Mouse (Mus musculus) thymus, adult 2 months (tissue): Measurements from ENCODE around the gene Rnf7. TPM values are rescaled to one million over a fixed set of nuclear protein-coding genes. Genes with fewer than 3 reads are reported as not detected.

ENCODE experiments used
- DNase-seq: peaks from one replicate; pipeline ENCODE4 v3.0.0; 2021
- H3K27ac ChIP-seq: fragments of 200-500 bp; 2 replicates; pipeline ENCODE4 v1.5.1; 2012; ENCODE audit warnings: low read length, control low read depth; ENCODE audit not compliant: control insufficient read depth, insufficient read depth
- H3K27me3 ChIP-seq: fragments of 200-500 bp; 2 replicates; pipeline ENCODE4 v1.6.1; 2012; ENCODE audit warnings: mild to moderate bottlenecking, low read length, moderate library complexity, mixed read lengths; ENCODE audit not compliant: control insufficient read depth, insufficient read depth
- H3K36me3 ChIP-seq: fragments of 200-500 bp; 2 replicates; pipeline ENCODE4 v1.6.1; 2012; ENCODE audit warnings: mild to moderate bottlenecking, low read length, moderate library complexity; ENCODE audit not compliant: control insufficient read depth, insufficient read depth
- H3K4me1 ChIP-seq: fragments of 200-500 bp; replicated peaks from 2 replicates; pipeline ENCODE4 v1.6.1; 2012; ENCODE audit warnings: low read length; ENCODE audit not compliant: control insufficient read depth, insufficient read depth
- H3K4me3 ChIP-seq: fragments of 200-500 bp; 2 replicates; pipeline ENCODE4 v1.5.1; 2012; ENCODE audit warnings: mild to moderate bottlenecking, low read length, control low read depth, moderate library complexity; ENCODE audit not compliant: control insufficient read depth, insufficient read depth
- CTCF ChIP-seq: fragments of 200-500 bp; IDR thresholded peaks from 2 replicates; pipeline ENCODE4 v1.5.1; 2012; ENCODE audit warnings: mild to moderate bottlenecking, control low read depth, low read length, moderate library complexity, borderline replicate concordance; ENCODE audit not compliant: control insufficient read depth, poor library complexity, insufficient read depth; ENCODE audit errors: extremely low read depth
- POLR2A ChIP-seq: fragments of 200-500 bp; IDR thresholded peaks from 2 replicates; pipeline ENCODE4 v1.6.1; 2012; ENCODE audit warnings: mild to moderate bottlenecking, low read length, control low read depth, moderate library complexity; ENCODE audit not compliant: control insufficient read depth, poor library complexity, insufficient read depth; ENCODE audit errors: extremely low read depth
- WGBS: fragments of 180-500 bp; shearing (Covaris S2); methylation state at CpG from one replicate; pipeline ENCODE4 v1.1.7; 2018; 5-methylcytosine and 5-hydroxymethylcytosine counted together
- polyA plus RNA-seq: library from polyadenylated mRNA; depleted of rRNA; stranded (reverse); fragments of >200 nt; gene quantifications from 2 replicates; pipeline ENCODE4 v1.2.3, GENCODE M21; 2012

Rnf7 gene
- polyA plus RNA-seq, 1 experiment, result 157 TPM

GRCm38 (mm10) chr9:96516806-96517205 lies 38.3 kb upstream of the Rnf7 start:
- Histone ChIP-seq H3K27ac (no peak overlapping the region), H3K27me3 (no peaks in the 10 kb centered on the region), H3K4me1 (peaks cover 3% of the 10 kb centered on the region), H3K36me3 (no peaks in the 10 kb centered on the region), H3K4me3 (no peak overlapping the region)
- TF ChIP-seq POLR2A (no peak), CTCF (no peak)
- DNase-seq, result no peak
- WGBS, result 83% methylated on average over 3 of the region's 3 CpGs

DNA sequence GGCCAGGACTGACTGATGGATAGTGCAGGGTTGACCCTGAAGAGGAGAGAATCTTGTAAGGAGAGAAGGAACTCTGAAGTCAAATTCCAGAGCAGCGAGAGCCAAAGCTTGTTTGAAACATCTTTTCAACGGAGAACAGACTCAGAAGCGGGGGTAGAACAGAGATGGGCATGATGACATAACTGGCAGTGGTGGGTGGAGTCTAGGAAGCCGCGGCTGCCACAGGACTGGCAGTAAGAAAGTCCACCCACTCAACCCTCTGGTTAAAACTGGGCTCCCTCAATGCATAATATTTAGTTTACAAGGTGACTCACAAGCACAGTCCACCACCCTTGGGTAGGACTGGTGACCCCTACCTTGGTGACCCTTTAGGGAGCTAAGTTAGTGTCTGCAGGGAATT lies 37.3 kb upstream of the Rnf7 start:
- TF ChIP-seq CTCF (no peak), POLR2A (no peak)
- Histone ChIP-seq H3K36me3 (no peaks in the 10 kb centered on the region), H3K4me3 (no peak overlapping the region), H3K27me3 (no peaks in the 10 kb centered on the region), H3K27ac (no peak overlapping the region), H3K4me1 (peaks cover 3% of the 10 kb centered on the region)
- DNase-seq, result no peak
- 46% methylated on average over 5 of the region's 5 CpGs for WGBS

DNA sequence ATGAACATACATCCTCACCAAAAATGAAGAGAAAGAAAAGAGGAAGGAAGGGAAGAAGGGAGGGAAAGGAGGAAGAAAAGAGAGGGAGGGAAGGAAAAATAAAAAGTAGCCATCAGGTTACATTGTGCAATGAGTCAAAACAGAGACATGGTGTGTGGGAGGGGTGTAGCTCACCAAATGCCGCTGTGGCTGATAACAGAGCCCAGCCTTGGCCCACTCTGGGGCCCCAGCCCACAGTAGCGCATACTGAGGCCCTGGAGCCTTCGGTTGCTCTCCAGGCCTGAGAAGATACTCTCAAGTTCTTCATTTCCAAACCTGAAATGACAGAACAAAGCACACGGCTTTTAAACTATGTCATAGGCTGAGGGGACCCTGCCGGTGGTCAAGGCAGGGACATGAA lies 35.8 kb upstream of the Rnf7 start:
- peaks cover 3% of the 10 kb centered on the region for H3K4me1 ChIP-seq
- no peaks in the 10 kb centered on the region for H3K36me3 ChIP-seq
- WGBS, result 91% methylated on average over 5 of the region's 5 CpGs
- no peak for DNase-seq
- no peak overlapping the region for H3K4me3 ChIP-seq
- H3K27me3 ChIP-seq, result no peaks in the 10 kb centered on the region
- no peak for TF ChIP-seq CTCF
- no peak for TF ChIP-seq POLR2A
- no peak overlapping the region for H3K27ac ChIP-seq

- Histone ChIP-seq H3K27me3 (no peaks in the 10 kb centered on the region), H3K4me1 (no peaks in the 10 kb centered on the region), H3K27ac (no peak overlapping the region), H3K4me3 (no peak overlapping the region), H3K36me3 (no peaks in the 10 kb centered on the region)
- DNase-seq, result no peak
- WGBS, result 85% methylated on average over 10 of the region's 10 CpGs
- no peak for TF ChIP-seq CTCF
- no peak for TF ChIP-seq POLR2A
These were observed 27.6 kb upstream of the Rnf7 start for GRCm38 (mm10) chr9:96506011-96506498.

DNA sequence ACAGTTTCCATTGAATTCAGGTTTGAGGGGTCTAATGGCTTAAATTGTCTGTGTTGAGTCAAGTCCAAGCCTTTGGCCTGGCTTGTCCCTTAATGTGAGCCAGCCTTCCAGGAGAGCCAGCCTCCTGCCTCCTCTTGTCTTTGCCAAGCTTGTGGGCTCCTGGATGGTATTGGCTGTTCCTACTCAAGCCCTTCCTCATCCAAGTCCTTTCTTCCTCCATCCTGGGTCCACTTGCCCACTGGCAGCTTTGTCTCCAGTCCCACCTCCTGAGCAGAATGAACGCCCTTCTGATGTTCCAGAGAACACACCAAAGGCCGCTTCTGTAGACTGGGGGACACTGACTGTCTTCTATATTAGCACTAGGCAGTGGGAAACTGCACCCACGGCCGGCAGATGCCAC lies 26.7 kb upstream of the Rnf7 start:
- Histone ChIP-seq H3K4me1 (no peaks in the 10 kb centered on the region), H3K4me3 (no peak overlapping the region), H3K27me3 (no peaks in the 10 kb centered on the region), H3K27ac (no peak overlapping the region), H3K36me3 (no peaks in the 10 kb centered on the region)
- 98% methylated on average over 4 of the region's 4 CpGs for WGBS
- no peak for TF ChIP-seq POLR2A
- DNase-seq, result no peak

GRCm38 (mm10) chr9:96504116-96504895 lies 25.8 kb upstream of the Rnf7 start:
- TF ChIP-seq CTCF, result no peak
- no peaks in the 10 kb centered on the region for H3K27me3 ChIP-seq
- no peak overlapping the region for H3K27ac ChIP-seq
- DNase-seq, result no peak
- no peaks in the 10 kb centered on the region for H3K36me3 ChIP-seq
- H3K4me3 ChIP-seq, result no peak overlapping the region
- 95% methylated on average over 17 of the region's 17 CpGs for WGBS
- H3K4me1 ChIP-seq, result no peaks in the 10 kb centered on the region

GRCm38 (mm10) chr9:96502856-96503610 lies 24.6 kb upstream of the Rnf7 start:
- Histone ChIP-seq H3K27me3 (no peaks in the 10 kb centered on the region), H3K27ac (no peak overlapping the region), H3K4me1 (no peaks in the 10 kb centered on the region), H3K36me3 (no peaks in the 10 kb centered on the region), H3K4me3 (no peak overlapping the region)
- WGBS, result 87% methylated on average over 6 of the region's 6 CpGs
- TF ChIP-seq CTCF (no peak), POLR2A (no peak)
- DNase-seq, result no peak
